Mouse (Mus musculus) layer of hippocampus, postnatal 10 days (tissue): ENCODE data around the gene Ly6g5b. TPM values are rescaled to one million over a fixed set of nuclear protein-coding genes. Genes with fewer than 3 reads are reported as not detected.

ENCODE experiments used
- DNase-seq, 2 experiments: peaks; one replicate each; pipeline ENCODE4 v3.0.0; 2021; ENCODE audit warnings: low spot score in 2 of 2
- total RNA-seq, 2 experiments: library from RNA; stranded (reverse); gene quantifications; 2 replicates each; pipeline ENCODE4 v1.2.3; 2021

Ly6g5b gene
- total RNA-seq, 2 experiments from 2014 or later, result 0.58 to 0.82 TPM

GRCm38 (mm10) chr17:35106522-35106921, 8.7 kb downstream of the Ly6g5b start:
- DNase-seq, result no peak

- DNase-seq, result peak; percentile 39 to 58
Observed at GRCm38 (mm10) chr17:35105740-35106389, 9.4 kb downstream of the Ly6g5b start.

- DNase-seq, result no peak
Observed at GRCm38 (mm10) chr17:35104754-35105153, 10.5 kb downstream of the Ly6g5b start.

GRCm38 (mm10) chr17:35104079-35104478, 11.1 kb downstream of the Ly6g5b start:
- DNase-seq, result no peak

GRCm38 (mm10) chr17:35103221-35103690, 12.0 kb downstream of the Ly6g5b start:
- DNase-seq, result no peak

GRCm38 (mm10) chr17:35102299-35102698, 12.9 kb downstream of the Ly6g5b start:
- DNase-seq, result no peak

GRCm38 (mm10) chr17:35101161-35101560, 14.1 kb downstream of the Ly6g5b start:
- no peak for DNase-seq

GRCm38 (mm10) chr17:35100196-35100765, 14.9 kb downstream of the Ly6g5b start:
- DNase-seq, result no peak

- DNase-seq, result peak in 1 of 2 experiments; percentile 51
Observed at GRCm38 (mm10) chr17:35097164-35097655, 18.0 kb downstream of the Ly6g5b start.

- DNase-seq, result no peak
Observed at GRCm38 (mm10) chr17:35096597-35096996, 18.6 kb downstream of the Ly6g5b start.

GRCm38 (mm10) chr17:35094475-35095365, 20.5 kb downstream of the Ly6g5b start:
- DNase-seq, result no peak

GRCm38 (mm10) chr17:35092403-35093198, 22.6 kb downstream of the Ly6g5b start:
- no peak for DNase-seq

GRCm38 (mm10) chr17:35090166-35090932, 24.9 kb downstream of the Ly6g5b start:
- DNase-seq, result no peak

GRCm38 (mm10) chr17:35088825-35089644, 26.2 kb downstream of the Ly6g5b start, which contains the start of gene Abhd16a:
Gene Abhd16a, plus strand, starts transcription at chr17:35089263.
- peak; percentile 94 to 95 for DNase-seq

GRCm38 (mm10) chr17:35088151-35088550, 27.1 kb downstream of the Ly6g5b start:
- no peak for DNase-seq

GRCm38 (mm10) chr17:35085208-35085865, 29.9 kb downstream of the Ly6g5b start, which contains the start of gene Ly6g6f:
Gene Ly6g6f, minus strand, starts transcription at chr17:35085610.
- no peak for DNase-seq

- no peak for DNase-seq
Observed at GRCm38 (mm10) chr17:35083929-35084497, 31.2 kb downstream of the Ly6g5b start.
